Mouse (Mus musculus) liver, postnatal 0 days (tissue): ENCODE results near the gene Olfr61.

ENCODE experiments used
- CTCF ChIP-seq: sonication (generic); IDR thresholded peaks from 2 replicates; pipeline ENCODE4 v1.5.1; 2016; ENCODE audit warnings: antibody characterized with exemption, low read depth
- EP300 ChIP-seq: IDR thresholded peaks from 2 replicates; pipeline ENCODE4 v1.6.1; 2016; ENCODE audit warnings: antibody characterized with exemption, low read depth, mild to moderate bottlenecking

DNA sequence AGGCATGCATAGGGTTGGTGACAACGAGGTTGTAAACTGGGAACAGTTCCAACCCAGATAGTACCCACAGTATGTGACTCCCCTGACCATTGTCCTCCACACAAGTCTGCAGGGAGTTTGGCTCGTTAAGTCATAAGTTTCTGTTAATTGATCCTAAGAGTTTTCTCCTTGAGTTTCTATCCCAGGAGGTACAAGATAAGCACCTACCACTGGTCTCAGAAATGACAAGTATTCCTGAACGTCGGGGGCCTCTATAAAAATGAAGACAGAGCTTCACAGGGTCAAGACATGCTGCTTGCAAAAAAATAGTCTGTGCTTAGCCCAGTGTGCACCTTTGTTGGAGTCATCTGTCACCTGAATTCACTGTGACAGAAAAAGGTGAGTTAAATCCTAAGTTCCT, 30.9 kb downstream of the Olfr61 start, which contains the start of gene Olfr539:
- no peak for TF ChIP-seq CTCF
- TF ChIP-seq EP300: no peak
